In the genomic region with DNA sequence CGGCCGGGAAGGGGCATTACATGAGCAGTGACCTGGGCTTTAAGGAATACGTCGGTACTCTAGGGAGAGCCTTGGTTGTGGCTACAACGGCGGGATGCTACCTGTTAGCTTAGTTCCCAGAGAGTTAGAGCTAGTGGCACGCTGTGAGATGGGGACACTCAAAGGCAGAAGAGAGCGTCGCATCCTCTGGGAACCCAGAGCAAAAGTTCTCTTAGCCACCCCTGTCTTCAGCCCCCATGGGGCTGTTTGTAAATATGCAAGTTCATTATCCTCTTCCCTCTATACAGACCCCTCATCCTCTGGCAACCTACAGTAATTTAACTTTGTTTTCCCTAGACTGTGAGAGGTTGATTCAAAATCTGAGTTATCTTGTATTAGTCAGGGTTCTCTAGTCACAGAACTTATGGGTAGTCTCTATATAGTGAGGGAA, we compare ENCODE assay signal across 8 mouse cellular contexts. TPM values are rescaled to one million over a fixed set of nuclear protein-coding genes. Genes with fewer than 3 reads are reported as not detected.
DNase-seq lines count a peak whose midpoint lies in the region; ATAC-seq and TF ChIP-seq lines count a peak whose summit lies in the region.

No protein-coding gene starts in this region.

- peak overlapping the region; percentile 58 for H3K4me3 ChIP-seq in lung, postnatal 0 days (ENCODE audit: low read depth, low read length)
- H3K4me3 ChIP-seq in erythroblast, embryonic 14.5 days (replicated peaks): peak overlapping the region; percentile 95
- H3K4me3 ChIP-seq in limb, embryonic 11.5 days (ENCODE audit: low read depth, low read length): peak overlapping the region; percentile 64
- H3K4me3 ChIP-seq in small intestine, adult 2 months (ENCODE audit: low read depth, low read length): peak overlapping the region; percentile 77

- no peak for DNase-seq in lung, postnatal 0 days (ENCODE audit: low spot score)
- no peak for DNase-seq in lung, postnatal 36 days
- DNase-seq in limb, embryonic 11.5 days (ENCODE audit: low spot score): no peak
- DNase-seq in thymus, postnatal 14 days: no peak
- DNase-seq in urinary bladder, adult 2 months (ENCODE audit: low spot score): no peak
- no peak for DNase-seq in cerebellum, adult 18-20 months

- H3K9me3 ChIP-seq in lung, postnatal 0 days (ENCODE audit: low read length): no peaks in the 10 kb centered on the region
- no peaks in the 10 kb centered on the region for H3K9me3 ChIP-seq in erythroblast, embryonic 14.5 days (ENCODE audit: control insufficient read depth, low read length)
- no peaks in the 10 kb centered on the region for H3K9me3 ChIP-seq in limb, embryonic 11.5 days (ENCODE audit: control insufficient read depth, low read length)

- peaks cover 8% of the 10 kb centered on the region; the same call in 1 of the 2 replicates for H3K4me1 ChIP-seq in lung, postnatal 0 days (ENCODE audit: insufficient read depth, low read depth, low read length)
- peaks cover 86% of the 10 kb centered on the region for H3K4me1 ChIP-seq in erythroblast, embryonic 14.5 days (ENCODE audit: control insufficient read depth)
- no peaks in the 10 kb centered on the region; the same call in 1 of the 2 replicates for H3K4me1 ChIP-seq in limb, embryonic 11.5 days (ENCODE audit: control insufficient read depth, insufficient read depth, low read length)
- peaks cover 16% of the 10 kb centered on the region; the same call in 1 of the 2 replicates for H3K4me1 ChIP-seq in small intestine, adult 2 months (ENCODE audit: control insufficient read depth, insufficient read depth, insufficient read length, low read length)

- ATAC-seq in lung, postnatal 0 days: no peak
- no peak for ATAC-seq in limb, embryonic 11.5 days (ENCODE audit: insufficient number of reproducible peaks, low FRiP score, low TSS enrichment, low read depth)

- no peaks in the 10 kb centered on the region for H3K36me3 ChIP-seq in lung, postnatal 0 days (ENCODE audit: insufficient read depth, low read length)
- peaks cover 26% of the 10 kb centered on the region for H3K36me3 ChIP-seq in erythroblast, embryonic 14.5 days (ENCODE audit: control insufficient read depth)
- H3K36me3 ChIP-seq in limb, embryonic 11.5 days (ENCODE audit: control insufficient read depth, insufficient read depth, low read length): no peaks in the 10 kb centered on the region
- no peaks in the 10 kb centered on the region for H3K36me3 ChIP-seq in small intestine, adult 2 months (ENCODE audit: control insufficient read depth, insufficient read depth, low read length)

- no peaks in the 10 kb centered on the region for H3K27me3 ChIP-seq in lung, postnatal 0 days (replicated peaks; ENCODE audit: insufficient read depth, low read length)
- no peaks in the 10 kb centered on the region for H3K27me3 ChIP-seq in erythroblast, embryonic 14.5 days (ENCODE audit: control insufficient read depth)
- no peaks in the 10 kb centered on the region for H3K27me3 ChIP-seq in limb, embryonic 11.5 days (ENCODE audit: control insufficient read depth, insufficient read depth, low read length)
- no peaks in the 10 kb centered on the region for H3K27me3 ChIP-seq in small intestine, adult 2 months (ENCODE audit: control insufficient read depth, insufficient read depth, low read length)

- peak; percentile 19 for TF ChIP-seq CTCF in lung, postnatal 0 days (IDR thresholded peaks at IDR 0.05)
- TF ChIP-seq CTCF in small intestine, adult 2 months (IDR thresholded peaks at IDR 0.05; ENCODE audit: extremely low read depth, insufficient read length, insufficient replicate concordance, low read depth, low read length): no peak

- no peak for TF ChIP-seq POLR2A in small intestine, adult 2 months (IDR thresholded peaks at IDR 0.05; ENCODE audit: low read depth, low read length)

- no peak for TF ChIP-seq EP300 in lung, postnatal 0 days (IDR thresholded peaks at IDR 0.05)

- H3K9ac ChIP-seq in lung, postnatal 0 days (replicated peaks; ENCODE audit: low read depth): peak overlapping the region; percentile 34; the same call in 1 of the 2 replicates
- peak overlapping the region; percentile 69 for H3K9ac ChIP-seq in limb, embryonic 11.5 days (ENCODE audit: low read length)

- peak overlapping the region; percentile 51; the same call in 1 of the 2 replicates for H3K27ac ChIP-seq in lung, postnatal 0 days (ENCODE audit: low read length)
- no peak overlapping the region for H3K27ac ChIP-seq in limb, embryonic 11.5 days (replicated peaks; ENCODE audit: low read depth, low read length)
- H3K27ac ChIP-seq in small intestine, adult 2 months (ENCODE audit: insufficient read depth, low read depth, low read length): peak overlapping the region; percentile 17; the same call in 1 of the 2 replicates

- peak overlapping the region; percentile 77 for H3K4me2 ChIP-seq in lung, postnatal 0 days (replicated peaks; ENCODE audit: low read depth, low read length)
- peak overlapping the region; percentile 77 for H3K4me2 ChIP-seq in limb, embryonic 11.5 days (ENCODE audit: low read depth, severe bottlenecking)

- WGBS in lung, postnatal 0 days: under 1% methylated on average over 9 of the region's 9 CpGs
- 2% methylated on average over 9 of the region's 9 CpGs for WGBS in limb, embryonic 11.5 days
- WGBS in small intestine, adult 2 months: 1% methylated on average over 9 of the region's 9 CpGs

RNA-seq across cellular contexts. Expression of a gene that starts 0.3 kb away (rescaled TPM):
- 37.1 and 39.4 TPM in 2 replicates for polyA plus RNA-seq in lung, postnatal 0 days (2015; fragmentation: Nextera tagmentation; extraction: Ambion mirVana)
- 6.8 and 8.6 TPM in 2 replicates for polyA plus RNA-seq in erythroblast, embryonic 14.5 days (2012)
- polyA plus RNA-seq in limb, embryonic 11.5 days (2014; fragmentation: Nextera tagmentation; extraction: Ambion mirVana): 22.8 and 24.2 TPM in 2 replicates
- polyA plus RNA-seq in small intestine, adult 2 months (2012; rRNA removed): 73.0 and 85.3 TPM in 2 replicates
- 15.4 and 17.5 TPM in 2 replicates for polyA plus RNA-seq in urinary bladder, adult 2 months (2012; rRNA removed)

RNA-seq across cellular contexts. Expression of a gene that starts 18.1 kb away (rescaled TPM):
- polyA plus RNA-seq in lung, postnatal 0 days (2015; fragmentation: Nextera tagmentation; extraction: Ambion mirVana): 0.38 and 0.54 TPM in 2 replicates
- polyA plus RNA-seq in erythroblast, embryonic 14.5 days (2012): 7.6 and 12.3 TPM in 2 replicates
- polyA plus RNA-seq in limb, embryonic 11.5 days (2014; fragmentation: Nextera tagmentation; extraction: Ambion mirVana): 0.67 and 0.99 TPM in 2 replicates
- polyA plus RNA-seq in small intestine, adult 2 months (2012; rRNA removed): 0.47 and 0.51 TPM in 2 replicates
- polyA plus RNA-seq in urinary bladder, adult 2 months (2012; rRNA removed): 0.01 TPM in 1 of 2 replicates, not detected in the other
